In genomic region chr4:31918717-31919116, GRCm38 (mm10) we compare ENCODE assay signal across 34 mouse cellular contexts.
"Had no signal": no experiment of that assay in that cellular context is flagged by ENCODE, and none has a peak within 500 bp of the region (broad histone marks: within the 10 kb centered on the region; RNA-seq: fewer than 3 reads in every experiment).

No protein-coding gene starts in this region.

- H3K4me1 ChIP-seq: heart, embryonic 10.5 days; heart, embryonic 12.5 days; heart, embryonic 13.5 days; heart, embryonic 15.5 days; hindbrain, embryonic 12.5 days; hindbrain, embryonic 13.5 days; hindbrain, embryonic 15.5 days; intestine, embryonic 15.5 days had no signal

- ATAC-seq: hindbrain, embryonic 16.5 days; hindbrain, postnatal 0 days; inflammation-experienced regulatory T-cells, adult 6 months; intestine, embryonic 15.5 days; intestine, embryonic 16.5 days; intestine, postnatal 0 days had no signal

- DNase-seq: heart, postnatal 10 days; heart, postnatal 36 days; heart, postnatal 4 days; kidney, adult 11 months; kidney, adult 18-20 months; kidney, adult 2 months; kidney, adult 9 months; kidney, postnatal 10 days; kidney, postnatal 14 days; kidney, postnatal 25 days; kidney, postnatal 36 days; kidney, postnatal 4 days; layer of hippocampus, adult 9-11 months; layer of hippocampus, postnatal 36 days had no signal

- H3K4me2 ChIP-seq: heart, embryonic 11.5 days; heart, embryonic 12.5 days; heart, embryonic 13.5 days; heart, embryonic 15.5 days; hindbrain, embryonic 12.5 days; hindbrain, embryonic 13.5 days; hindbrain, embryonic 14.5 days; hindbrain, embryonic 15.5 days; intestine, embryonic 15.5 days; kidney, embryonic 15.5 days had no signal

- H3K4me3 ChIP-seq: heart, embryonic 10.5 days; heart, embryonic 12.5 days; heart, embryonic 13.5 days; heart, embryonic 15.5 days; hindbrain, embryonic 10.5 days; hindbrain, embryonic 12.5 days; hindbrain, embryonic 13.5 days; hindbrain, embryonic 15.5 days; intestine, embryonic 15.5 days; kidney, embryonic 15.5 days; layer of hippocampus, adult 2 months; left cerebral cortex, adult 2 months had no signal

- H3K36me3 ChIP-seq: heart, embryonic 10.5 days; heart, embryonic 12.5 days; heart, embryonic 13.5 days; heart, embryonic 15.5 days; hindbrain, embryonic 10.5 days; hindbrain, embryonic 12.5 days; hindbrain, embryonic 13.5 days; hindbrain, embryonic 15.5 days; intestine, embryonic 15.5 days; kidney, embryonic 15.5 days had no signal

- H3K27me3 ChIP-seq: heart, embryonic 12.5 days; heart, embryonic 13.5 days; heart, embryonic 15.5 days; hindbrain, embryonic 12.5 days; hindbrain, embryonic 15.5 days; intestine, embryonic 15.5 days; kidney, embryonic 15.5 days had no signal

- H3K9me3 ChIP-seq: heart, embryonic 10.5 days; heart, embryonic 12.5 days; heart, embryonic 13.5 days; heart, embryonic 15.5 days; hindbrain, embryonic 10.5 days; hindbrain, embryonic 12.5 days; hindbrain, embryonic 13.5 days; hindbrain, embryonic 15.5 days; intestine, embryonic 15.5 days; kidney, embryonic 15.5 days had no signal

- H3K27ac ChIP-seq: heart, embryonic 10.5 days; heart, embryonic 13.5 days; heart, embryonic 15.5 days; hindbrain, embryonic 10.5 days; hindbrain, embryonic 12.5 days; hindbrain, embryonic 13.5 days; hindbrain, embryonic 14.5 days; hindbrain, embryonic 15.5 days; hindbrain, postnatal 0 days; intestine, embryonic 15.5 days; kidney, embryonic 15.5 days; kidney, postnatal 0 days; layer of hippocampus, adult 2 months; left cerebral cortex, adult 2 months had no signal

- H3K9ac ChIP-seq: heart, embryonic 12.5 days; heart, embryonic 13.5 days; heart, embryonic 15.5 days; hindbrain, embryonic 12.5 days; hindbrain, embryonic 13.5 days; hindbrain, embryonic 14.5 days; hindbrain, embryonic 15.5 days; intestine, embryonic 15.5 days; kidney, embryonic 15.5 days had no signal
